Mouse (Mus musculus): ENCODE results near the gene Alk. TPM values are rescaled to one million over a fixed set of nuclear protein-coding genes. Genes with fewer than 3 reads are reported as not detected.

Gene Alk
- total RNA-seq, 2 experiments from 2014 or later, result 1.4 to 1.5 TPM

- no peak for DNase-seq (ENCODE audit: low spot score in 2 of 2)
Observed at GRCm38 (mm10) chr17:72039176-72039948, 565.1 kb downstream of the Alk start.

- no peak for DNase-seq (ENCODE audit: low spot score in 2 of 2)
Observed at GRCm38 (mm10) chr17:72038371-72038770, 566.1 kb downstream of the Alk start.

DNA sequence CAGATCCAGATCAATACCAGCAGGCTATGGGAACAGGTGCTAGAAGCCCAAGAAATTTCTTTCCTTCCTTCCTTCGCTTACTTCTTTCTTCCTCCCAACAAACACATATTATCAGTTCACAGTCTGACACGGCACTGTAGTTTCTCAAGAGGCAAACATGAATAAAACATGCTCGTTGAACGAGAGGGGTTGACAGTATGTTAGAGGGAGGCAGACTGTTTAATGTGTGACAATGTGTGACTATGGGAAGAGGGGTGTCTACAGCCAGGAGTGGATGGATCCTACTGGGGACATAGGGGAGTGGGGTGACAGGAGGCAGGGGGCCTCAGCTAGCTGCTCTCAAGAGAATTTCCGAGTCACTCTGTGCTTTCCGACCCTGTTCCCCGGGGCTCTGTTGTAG, 573.8 kb downstream of the Alk start:
- no peak for DNase-seq (ENCODE audit: low spot score in 2 of 2)

GRCm38 (mm10) chr17:72023323-72023722, 581.1 kb downstream of the Alk start:
- DNase-seq (ENCODE audit: low spot score in 2 of 2), result no peak

GRCm38 (mm10) chr17:72021733-72022669, 582.4 kb downstream of the Alk start:
- no peak for DNase-seq (ENCODE audit: low spot score in 2 of 2)

DNA sequence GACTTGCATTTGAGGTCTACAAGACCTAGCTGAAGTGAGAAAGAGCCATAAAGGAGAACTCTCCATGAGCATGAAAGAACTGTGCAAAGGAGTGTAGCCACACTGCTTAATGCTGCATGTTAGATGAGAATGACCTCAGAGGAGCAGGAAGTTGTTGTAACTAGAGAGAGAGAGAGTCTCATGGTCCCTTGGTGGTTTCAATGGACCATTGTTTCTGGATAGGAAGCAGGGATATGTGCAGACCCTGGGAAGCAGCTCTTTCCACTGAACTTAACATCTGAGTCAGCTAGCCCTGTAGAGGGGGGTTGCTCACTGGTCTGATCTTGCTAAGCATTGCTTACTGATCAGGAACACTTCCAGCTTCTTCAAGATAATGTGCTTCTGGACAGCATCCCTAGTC, 587.1 kb downstream of the Alk start:
- DNase-seq (ENCODE audit: low spot score in 2 of 2), result no peak

GRCm38 (mm10) chr17:72015253-72015652, 589.2 kb downstream of the Alk start:
- no peak for DNase-seq (ENCODE audit: low spot score in 2 of 2)

GRCm38 (mm10) chr17:72012775-72013174, 591.7 kb downstream of the Alk start:
- DNase-seq (ENCODE audit: low spot score in 2 of 2), result no peak

DNA sequence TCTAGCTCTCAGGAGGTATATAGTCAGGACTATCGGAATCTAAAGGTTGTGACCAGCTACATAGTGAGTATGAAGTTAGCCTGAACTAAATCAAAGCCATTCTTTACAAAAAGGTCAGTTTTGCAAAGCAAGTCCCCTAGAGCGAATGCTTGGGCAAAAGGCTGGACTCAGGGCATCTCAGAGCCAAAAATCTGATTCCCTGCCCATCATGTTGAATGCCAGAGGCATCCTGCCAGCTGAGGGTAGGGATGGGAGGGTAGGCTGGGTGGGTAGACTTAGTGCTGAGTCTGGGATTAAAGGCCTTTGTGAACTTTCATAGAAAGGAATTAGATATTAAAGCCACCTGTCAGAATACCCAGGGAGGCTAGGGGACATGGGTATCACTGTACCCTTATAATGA, 594.6 kb downstream of the Alk start:
- DNase-seq (ENCODE audit: low spot score in 2 of 2), result no peak

DNA sequence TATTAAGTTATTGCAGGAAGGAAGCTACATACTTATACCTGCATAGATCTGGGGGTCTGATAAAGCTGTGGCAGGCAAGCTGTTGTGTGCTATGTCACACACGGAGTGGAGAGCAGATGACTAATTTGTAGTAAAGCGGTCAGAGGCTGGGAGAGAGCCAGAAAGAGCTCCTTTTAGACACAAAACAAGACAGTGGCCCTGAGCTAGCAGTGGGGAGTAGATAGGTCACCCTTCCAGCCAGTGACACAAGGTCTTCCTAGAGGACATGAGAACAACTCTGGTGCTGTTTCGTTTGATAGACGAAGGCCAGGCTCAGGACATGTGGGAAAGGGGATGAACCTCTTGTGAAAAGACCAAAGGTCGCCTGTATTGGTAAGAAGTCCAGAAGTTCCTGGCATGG, 596.0 kb downstream of the Alk start:
- DNase-seq (ENCODE audit: low spot score in 2 of 2), result no peak

GRCm38 (mm10) chr17:72005365-72005764, 599.1 kb downstream of the Alk start:
- DNase-seq (ENCODE audit: low spot score in 2 of 2), result no peak

DNA sequence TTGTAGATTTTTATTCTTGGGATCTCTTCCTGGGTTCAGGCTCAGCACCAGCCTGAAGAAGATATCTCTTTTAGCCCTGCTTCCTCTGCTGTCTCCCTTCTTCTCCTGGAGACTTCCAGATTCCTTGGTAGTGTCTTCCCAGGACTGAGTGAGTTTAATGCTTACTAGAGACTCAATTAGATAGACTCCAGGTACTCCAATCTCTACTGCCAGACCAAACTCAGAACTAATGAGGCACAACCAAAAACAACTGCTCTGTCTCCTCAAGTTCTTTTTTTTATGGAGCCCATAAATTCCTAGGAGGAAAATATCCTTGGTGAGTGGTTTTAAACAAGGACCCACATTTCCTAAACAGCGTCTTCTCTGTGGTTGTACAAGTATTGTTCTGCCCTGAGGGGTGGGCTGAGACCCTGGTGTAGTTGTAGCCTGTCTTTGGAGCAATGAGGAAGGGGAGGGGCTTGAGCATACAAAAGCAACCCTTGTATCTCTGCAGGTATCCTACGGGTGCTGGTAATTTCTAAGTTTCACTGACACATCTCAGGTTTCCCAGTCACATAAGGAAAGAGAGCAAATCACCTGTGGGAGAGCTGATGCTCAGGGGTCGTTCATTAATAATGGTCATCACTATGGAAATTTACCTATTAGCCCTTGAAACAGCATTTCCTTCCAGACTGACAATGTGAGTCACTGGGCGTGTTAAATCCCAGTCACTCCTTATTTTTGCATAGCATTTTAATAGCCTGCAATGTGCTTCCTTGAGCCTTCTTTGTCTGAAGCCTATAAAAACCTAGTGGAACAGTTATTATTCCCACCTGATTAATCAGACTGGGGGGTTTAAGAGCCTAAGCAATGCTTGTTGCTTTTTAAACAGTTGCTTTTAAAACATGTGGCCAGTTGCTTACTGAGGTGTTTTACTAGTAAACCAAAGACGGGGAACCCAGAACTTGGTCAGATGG, 604.6 kb downstream of the Alk start:
- no peak for DNase-seq (ENCODE audit: low spot score in 2 of 2)

DNA sequence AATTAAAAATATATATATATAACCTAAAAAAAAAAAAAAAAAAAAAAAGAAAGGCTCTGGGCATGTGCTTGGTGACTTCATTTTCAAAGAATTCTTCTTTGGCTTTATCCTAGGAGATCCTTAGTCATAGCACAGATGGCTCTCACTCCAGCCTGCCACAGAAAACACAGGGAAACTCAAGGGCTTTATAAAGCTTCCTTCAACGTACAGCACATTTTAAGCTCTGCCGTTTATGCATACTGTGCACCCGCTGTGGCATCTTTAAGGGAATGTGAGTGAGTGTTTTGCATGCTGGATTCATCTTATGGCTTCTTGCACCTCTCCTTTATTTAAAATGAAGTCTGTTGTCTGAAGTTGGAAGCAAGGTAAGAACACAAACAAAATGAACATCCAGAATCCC, 606.7 kb downstream of the Alk start:
- DNase-seq (ENCODE audit: low spot score in 2 of 2), result no peak

- no peak for DNase-seq (ENCODE audit: low spot score in 2 of 2)
Observed at GRCm38 (mm10) chr17:71995539-71995938, 608.9 kb downstream of the Alk start.

DNA sequence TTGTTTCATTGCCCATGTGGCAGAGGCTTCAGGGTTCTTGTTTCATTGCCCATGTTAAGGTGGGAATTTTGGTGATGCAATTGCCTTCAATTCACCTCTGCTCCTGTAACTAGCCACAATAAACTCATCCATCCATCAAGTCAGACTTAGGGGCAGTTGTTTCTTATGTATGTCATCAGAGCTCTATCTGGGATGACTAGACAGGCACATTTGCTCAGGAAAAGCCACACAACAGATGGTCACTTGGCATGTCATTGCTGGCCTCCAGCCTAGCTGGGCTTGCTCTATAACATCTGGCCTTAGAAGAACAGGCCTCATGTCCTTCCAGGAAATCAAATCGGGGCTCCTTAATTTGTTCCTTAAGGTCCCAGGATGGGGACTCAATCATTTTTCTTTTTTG, 610.3 kb downstream of the Alk start:
- DNase-seq (ENCODE audit: low spot score in 2 of 2), result no peak

DNA sequence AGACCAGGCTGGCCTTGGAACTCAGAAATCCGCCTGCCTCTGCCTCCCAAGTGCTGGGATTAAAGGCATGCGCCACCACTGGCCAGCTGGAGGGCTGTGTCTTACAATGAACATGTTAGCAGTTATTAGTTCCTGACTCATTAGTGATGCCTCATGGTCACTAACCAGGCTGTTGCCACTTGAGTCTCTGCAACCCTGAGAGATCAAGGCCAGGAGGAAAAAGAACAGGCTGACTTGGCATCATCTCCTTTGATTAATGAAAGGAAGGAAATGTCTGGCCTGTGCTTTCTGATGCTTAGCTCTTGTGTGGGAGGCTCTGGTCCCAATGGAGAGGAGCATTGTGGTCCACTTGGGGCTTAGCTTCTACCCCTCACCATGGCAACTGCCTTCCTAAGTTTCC, 611.4 kb downstream of the Alk start:
- no peak for DNase-seq (ENCODE audit: low spot score in 2 of 2)

- DNase-seq (ENCODE audit: low spot score in 2 of 2), result no peak
Observed at GRCm38 (mm10) chr17:71991260-71991659, 613.2 kb downstream of the Alk start.

DNA sequence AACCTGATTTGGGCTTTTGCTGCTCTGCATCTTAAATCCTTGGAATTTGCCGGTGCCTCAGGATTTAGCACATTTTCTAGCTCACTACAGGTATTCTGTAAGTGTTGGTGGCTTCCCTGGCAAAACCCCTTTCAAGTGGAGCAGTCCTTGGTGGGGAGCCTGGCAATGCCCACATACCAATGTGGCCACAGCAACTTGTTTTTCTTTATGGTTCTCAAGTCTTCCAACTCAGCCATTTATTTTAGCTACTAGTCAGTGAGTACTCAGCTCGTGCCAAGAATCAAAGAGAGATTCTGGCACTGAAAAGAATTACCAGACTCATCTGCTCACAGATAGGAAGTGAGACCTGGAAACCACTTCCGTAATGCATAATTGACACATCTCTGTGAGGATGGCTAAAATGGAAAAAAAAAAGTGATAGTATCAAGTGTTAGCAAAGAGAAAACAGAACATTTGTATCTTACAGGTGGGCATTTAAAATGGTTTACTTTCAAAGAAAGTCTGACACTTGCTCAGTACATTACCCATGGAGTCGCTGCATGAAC, 614.2 kb downstream of the Alk start:
- DNase-seq (ENCODE audit: low spot score in 2 of 2), result no peak

DNA sequence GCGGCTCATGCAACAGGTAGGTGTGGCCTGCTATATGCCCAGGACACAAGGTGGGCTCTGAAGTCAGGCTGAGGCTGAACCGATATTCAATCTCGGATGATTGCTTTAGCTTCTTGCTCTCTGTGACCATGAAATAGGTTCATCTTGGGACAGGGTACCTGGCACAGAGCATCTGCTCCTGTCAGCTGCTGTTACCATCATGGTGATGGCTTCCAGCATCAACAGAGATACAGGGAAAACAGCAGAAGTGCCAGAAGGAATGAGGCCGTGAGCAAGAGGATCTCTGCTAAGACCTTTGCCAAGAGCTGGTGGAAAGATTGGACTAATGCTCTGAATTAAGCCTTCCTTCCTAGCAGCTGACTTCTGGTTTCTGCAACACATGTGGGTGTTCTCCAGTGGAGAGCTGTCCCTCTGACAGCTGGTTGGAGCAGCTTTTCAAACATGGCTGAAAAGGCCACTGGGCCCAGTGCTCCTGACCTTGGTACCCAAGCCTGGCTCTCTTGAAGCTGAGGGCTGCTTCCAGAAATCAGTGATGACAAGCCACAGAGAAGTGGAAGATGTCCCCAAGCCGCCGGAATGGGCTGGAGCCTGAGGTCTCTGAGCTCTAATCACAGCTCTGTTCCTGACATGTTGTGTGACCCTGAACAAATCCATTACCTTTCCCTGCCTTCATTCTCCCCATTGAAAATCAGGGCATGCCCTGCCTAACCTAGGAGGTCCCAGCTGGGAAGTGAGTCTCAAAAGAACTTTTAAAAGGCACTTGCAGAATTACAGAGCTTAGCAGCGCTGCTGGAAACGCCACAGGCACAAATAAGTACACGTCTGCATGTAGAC, 615.5 kb downstream of the Alk start:
- no peak for DNase-seq (ENCODE audit: low spot score in 2 of 2)

GRCm38 (mm10) chr17:71986998-71987397, 617.4 kb downstream of the Alk start:
- DNase-seq (ENCODE audit: low spot score in 2 of 2), result no peak
